Mouse (Mus musculus) hindbrain, embryonic 16.5 days (tissue): ENCODE data around the gene Serpine2. TPM values are rescaled to one million over a fixed set of nuclear protein-coding genes. Genes with fewer than 3 reads are reported as not detected.

Experiments used
- ATAC-seq: fragments of 200-750 bp; cut with Nextera tagmentation; 2 replicates; pipeline ENCODE4 v1.8.0; 2017; ENCODE audit warnings: moderate TSS enrichment, moderate library complexity
- H3K27ac ChIP-seq: fragments of 300-500 bp; sonication (generic); 2 replicates; pipeline ENCODE4 v1.5.1; 2014; ENCODE audit warnings: low read depth, mild to moderate bottlenecking, control low read depth, low read length, moderate library complexity
- H3K27me3 ChIP-seq: fragments of 300-500 bp; sonication (generic); replicated peaks from 2 replicates; pipeline ENCODE4 v1.6.1; 2014; ENCODE audit warnings: low read length; ENCODE audit not compliant: control insufficient read depth, insufficient read depth
- H3K36me3 ChIP-seq: fragments of 300-500 bp; sonication (generic); 2 replicates; pipeline ENCODE4 v1.6.1; 2014; ENCODE audit warnings: mild to moderate bottlenecking, low read length, moderate library complexity, mixed read lengths; ENCODE audit not compliant: control insufficient read depth, insufficient read depth
- H3K4me1 ChIP-seq: fragments of 300-500 bp; sonication (generic); 2 replicates; pipeline ENCODE4 v1.6.1; 2014; ENCODE audit warnings: low read depth, low read length; ENCODE audit not compliant: control insufficient read depth, insufficient read depth
- H3K4me2 ChIP-seq: fragments of 300-500 bp; sonication (generic); 2 replicates; pipeline ENCODE4 v1.6.1; 2014; ENCODE audit warnings: mild to moderate bottlenecking, low read length, control low read depth, moderate library complexity
- H3K4me3 ChIP-seq: fragments of 300-500 bp; sonication (generic); 2 replicates; pipeline ENCODE4 v1.5.1; 2014; ENCODE audit warnings: mild to moderate bottlenecking, low read length, control low read depth, moderate library complexity
- H3K9ac ChIP-seq: fragments of 300-500 bp; sonication (generic); 2 replicates; pipeline ENCODE4 v1.6.1; 2014; ENCODE audit warnings: low read depth, mild to moderate bottlenecking, control low read depth, low read length, moderate library complexity
- H3K9me3 ChIP-seq: fragments of 300-500 bp; sonication (generic); 2 replicates; pipeline ENCODE4 v1.6.1; 2014; ENCODE audit warnings: mild to moderate bottlenecking, low read length, moderate library complexity; ENCODE audit not compliant: control insufficient read depth
- WGBS: fragments of 180-500 bp; shearing (Covaris S2); extraction: QIAGEN DNeasy Blood & Tissue Kit; methylation state at CpG from one replicate; pipeline ENCODE4 v1.1.7; 2014; 5-methylcytosine and 5-hydroxymethylcytosine counted together
- polyA plus RNA-seq: library from polyadenylated mRNA; unstranded; fragments of >200 nt; fragmentation: Nextera tagmentation; extraction: Ambion mirVana; gene quantifications from 2 replicates; pipeline ENCODE4 v1.2.1, GENCODE M21; 2015

Gene Serpine2
- 378 and 403 TPM in 2 replicates for polyA plus RNA-seq

GRCm38 (mm10) chr1:79861130-79861942 lies at the start of gene Serpine2:
Serpine2 (minus strand) TSS chr1:79861180.
- ATAC-seq, result peak; percentile 63
- no peaks in the 10 kb centered on the region for H3K9me3 ChIP-seq
- H3K4me2 ChIP-seq, result peak within 1 kb of the TSS; percentile 25
- peak within 1 kb of the TSS; percentile 68 for H3K27ac ChIP-seq
- H3K4me3 ChIP-seq, result no peak within 1 kb of the TSS
- no peaks in the 10 kb centered on the region for H3K36me3 ChIP-seq
- 29% methylated on average over 6 of the region's 6 CpGs for WGBS
- no peak within 1 kb of the TSS for H3K9ac ChIP-seq
- no peaks in the 10 kb centered on the region for H3K27me3 ChIP-seq
- H3K4me1 ChIP-seq, result peaks cover 9% of the 10 kb centered on the region

DNA sequence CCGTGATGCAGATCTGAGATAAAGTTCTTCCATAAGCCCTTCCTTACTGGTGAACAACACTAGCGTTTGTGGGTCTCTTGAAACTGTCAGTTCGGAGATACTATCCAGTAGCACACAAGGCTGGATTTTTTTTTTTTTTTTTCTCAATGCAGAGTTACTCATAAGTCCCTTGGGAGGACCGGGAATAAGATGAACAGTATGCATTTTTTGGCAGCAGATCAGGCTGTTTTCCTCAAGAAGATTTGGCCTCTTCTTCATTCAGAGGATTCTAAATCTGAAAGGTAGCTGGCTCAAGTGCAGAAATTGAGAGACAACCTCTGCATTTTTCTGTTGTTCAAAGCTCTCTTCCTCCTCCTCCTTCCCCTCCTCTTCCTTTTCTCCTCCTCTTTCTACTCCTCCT lies 46.8 kb upstream of the Serpine2 start:
- Histone ChIP-seq H3K9me3 (peaks cover 4% of the 10 kb centered on the region; the same call in 1 of the 2 replicates), H3K27me3 (no peaks in the 10 kb centered on the region), H3K4me3 (no peak overlapping the region), H3K27ac (no peak overlapping the region), H3K4me2 (no peak overlapping the region), H3K4me1 (no peaks in the 10 kb centered on the region), H3K36me3 (no peaks in the 10 kb centered on the region), H3K9ac (no peak overlapping the region)
- 89% methylated on average over 4 of the region's 4 CpGs for WGBS
- no peak for ATAC-seq

DNA sequence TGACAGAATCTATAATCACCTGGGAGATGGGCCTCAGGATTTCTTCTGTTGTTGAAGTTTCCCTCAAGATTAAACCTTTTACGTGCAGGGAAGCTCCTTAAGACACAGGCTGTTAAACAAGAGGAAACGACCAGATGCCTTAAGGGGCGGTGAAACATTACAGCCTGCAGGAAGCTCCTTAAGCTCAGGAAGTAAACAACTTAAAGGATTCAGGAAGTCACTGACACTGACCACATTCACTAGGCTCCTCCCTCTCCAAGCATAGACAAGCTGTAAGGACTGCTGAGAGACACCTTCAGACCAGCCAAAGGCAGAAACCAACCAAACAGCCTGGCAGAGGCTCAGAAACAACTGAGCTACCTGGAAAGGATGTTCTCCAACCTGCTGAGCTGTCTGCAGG lies 44.3 kb upstream of the Serpine2 start:
- H3K4me3 ChIP-seq, result no peak overlapping the region
- H3K9ac ChIP-seq, result no peak overlapping the region
- no peak for ATAC-seq
- H3K27me3 ChIP-seq, result no peaks in the 10 kb centered on the region
- no peaks in the 10 kb centered on the region for H3K36me3 ChIP-seq
- H3K4me2 ChIP-seq, result no peak overlapping the region
- 78% methylated on average over 3 of the region's 3 CpGs for WGBS
- H3K27ac ChIP-seq, result no peak overlapping the region
- no peaks in the 10 kb centered on the region for H3K4me1 ChIP-seq
- H3K9me3 ChIP-seq, result no peaks in the 10 kb centered on the region

DNA sequence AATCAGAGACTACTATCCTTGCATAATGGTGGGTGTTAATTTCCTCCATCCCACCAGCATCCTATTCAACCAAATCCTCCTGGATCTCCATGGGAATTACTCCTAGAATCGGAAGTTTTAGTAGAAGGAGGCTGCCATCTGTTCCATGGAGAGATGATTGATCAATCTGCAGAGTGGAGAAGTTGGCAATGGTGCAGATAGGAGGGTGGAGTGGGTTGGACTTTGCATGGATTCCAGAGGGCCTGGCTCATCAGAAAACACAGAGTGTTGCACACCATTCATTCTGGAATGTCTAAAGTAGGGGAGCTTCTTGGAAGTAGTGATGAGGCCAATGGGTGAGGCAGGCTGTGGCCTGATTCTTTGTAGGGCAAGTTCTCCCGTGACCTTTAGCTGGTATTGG lies 41.9 kb upstream of the Serpine2 start:
- Histone ChIP-seq H3K9ac (no peak overlapping the region), H3K4me1 (no peaks in the 10 kb centered on the region), H3K9me3 (no peaks in the 10 kb centered on the region), H3K36me3 (no peaks in the 10 kb centered on the region), H3K4me2 (no peak overlapping the region), H3K4me3 (no peak overlapping the region), H3K27me3 (no peaks in the 10 kb centered on the region), H3K27ac (no peak overlapping the region)
- WGBS, result 73% methylated on average over 2 of the region's 2 CpGs
- no peak for ATAC-seq

DNA sequence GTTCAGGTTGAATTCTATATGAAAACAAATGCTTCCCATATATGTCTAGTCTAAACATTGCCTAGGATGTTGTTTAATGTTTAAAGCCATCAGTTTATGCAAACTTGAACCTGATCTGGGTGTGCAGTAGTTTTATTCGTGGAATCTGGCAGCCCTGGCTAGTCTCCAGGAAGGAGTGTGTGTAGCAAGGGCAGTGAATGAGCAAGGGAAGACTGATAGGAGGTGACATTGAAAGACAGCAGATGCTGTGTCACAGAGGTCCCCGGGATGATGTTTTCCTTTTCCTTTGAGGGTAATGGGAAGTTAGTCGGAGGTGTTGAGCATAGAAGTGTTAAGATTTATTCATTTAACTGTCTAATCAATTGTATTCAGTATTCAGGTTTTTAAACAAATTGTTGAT lies 21.7 kb upstream of the Serpine2 start:
- Histone ChIP-seq H3K27me3 (no peaks in the 10 kb centered on the region), H3K9ac (no peak overlapping the region), H3K4me3 (no peak overlapping the region), H3K4me2 (no peak overlapping the region), H3K4me1 (no peaks in the 10 kb centered on the region), H3K36me3 (no peaks in the 10 kb centered on the region), H3K9me3 (no peaks in the 10 kb centered on the region), H3K27ac (no peak overlapping the region)
- no peak for ATAC-seq
- 70% methylated on average over 3 of the region's 3 CpGs for WGBS

- no peak overlapping the region for H3K9ac ChIP-seq
- no peak for ATAC-seq
- H3K4me2 ChIP-seq, result no peak overlapping the region
- no peak overlapping the region for H3K4me3 ChIP-seq
- no peak overlapping the region for H3K27ac ChIP-seq
- WGBS, result 56% methylated on average over 3 of the region's 3 CpGs
- no peaks in the 10 kb centered on the region for H3K4me1 ChIP-seq
- H3K9me3 ChIP-seq, result no peaks in the 10 kb centered on the region
- H3K36me3 ChIP-seq, result no peaks in the 10 kb centered on the region
- no peaks in the 10 kb centered on the region for H3K27me3 ChIP-seq
Measured at GRCm38 (mm10) chr1:79874741-79875140, 13.8 kb upstream of the Serpine2 start.

- ATAC-seq, result peak; percentile 71
- Histone ChIP-seq H3K4me3 (no peak overlapping the region), H3K4me1 (peaks cover 9% of the 10 kb centered on the region), H3K4me2 (peak overlapping the region; percentile 25), H3K9me3 (no peaks in the 10 kb centered on the region), H3K27ac (peak overlapping the region; percentile 68), H3K9ac (no peak overlapping the region), H3K36me3 (no peaks in the 10 kb centered on the region), H3K27me3 (no peaks in the 10 kb centered on the region)
- 32% methylated on average over 12 of the region's 12 CpGs for WGBS
Measured at GRCm38 (mm10) chr1:79860411-79861039, 455 bp downstream of the Serpine2 start.

DNA sequence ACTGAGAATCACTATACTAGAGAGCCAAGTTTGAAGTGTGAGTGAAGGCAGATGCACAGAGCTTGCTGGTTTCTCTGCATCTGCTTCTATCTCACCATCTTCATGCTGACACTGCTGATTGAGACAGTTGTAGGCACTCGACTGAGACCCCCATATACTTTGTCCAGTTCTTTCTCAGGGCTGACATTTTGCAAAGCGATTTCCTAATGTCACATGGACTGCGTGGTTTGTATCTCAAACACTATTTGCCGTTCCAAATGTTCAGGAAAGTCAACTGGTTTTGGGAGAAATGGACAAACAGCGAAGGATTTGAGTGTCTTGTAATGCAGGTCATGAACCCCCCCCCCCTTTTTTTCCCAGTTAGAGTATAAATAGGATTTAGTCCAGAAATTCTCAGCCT lies 1.0 kb downstream of the Serpine2 start:
- Histone ChIP-seq H3K36me3 (no peaks in the 10 kb centered on the region), H3K4me1 (peaks cover 9% of the 10 kb centered on the region), H3K27me3 (no peaks in the 10 kb centered on the region), H3K9me3 (no peaks in the 10 kb centered on the region), H3K4me2 (no peak overlapping the region; the same call in 1 of the 2 replicates), H3K4me3 (no peak overlapping the region), H3K9ac (no peak overlapping the region), H3K27ac (peak overlapping the region; percentile 68; the same call in 1 of the 2 replicates)
- no peak for ATAC-seq
- 73% methylated on average over 5 of the region's 5 CpGs for WGBS

DNA sequence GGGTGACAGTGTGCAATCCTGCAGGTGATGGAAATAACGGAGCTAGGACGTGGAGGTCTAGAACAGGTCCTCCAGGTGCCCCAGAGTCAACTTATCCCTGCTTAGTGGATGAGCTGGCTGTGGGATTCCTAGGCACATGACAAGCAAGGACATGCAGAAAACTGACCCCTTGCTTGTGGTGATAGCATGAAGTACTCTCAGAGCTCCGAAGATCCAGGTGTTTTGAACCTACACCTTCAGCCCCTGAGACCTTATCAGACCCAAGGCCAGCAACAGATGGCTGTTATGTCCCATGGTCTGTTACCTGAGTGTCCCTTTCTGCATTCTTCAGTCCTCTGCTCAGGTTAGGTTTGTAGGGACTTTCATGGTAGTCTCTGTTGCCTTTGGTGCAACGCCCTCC lies 2.0 kb downstream of the Serpine2 start:
- Histone ChIP-seq H3K9me3 (no peaks in the 10 kb centered on the region), H3K4me1 (peaks cover 9% of the 10 kb centered on the region), H3K9ac (peak overlapping the region; percentile 79), H3K4me3 (peak overlapping the region; percentile 81), H3K36me3 (no peaks in the 10 kb centered on the region), H3K27ac (peak overlapping the region; percentile 54; the same call in 1 of the 2 replicates), H3K27me3 (no peaks in the 10 kb centered on the region), H3K4me2 (peak overlapping the region; percentile 93)
- ATAC-seq, result no peak
- 29% methylated on average over 4 of the region's 4 CpGs for WGBS
